Mouse (Mus musculus) neural tube, embryonic 12.5 days (tissue): ENCODE measurements around the gene Dbf4. TPM values are rescaled to one million over a fixed set of nuclear protein-coding genes. Genes with fewer than 3 reads are reported as not detected.

ENCODE experiments used
- ATAC-seq: fragments of 200-750 bp; cut with Nextera tagmentation; 2 replicates; pipeline ENCODE4 v1.8.0; 2017; ENCODE audit warnings: low read depth, mild to moderate bottlenecking, moderate TSS enrichment, moderate library complexity; ENCODE audit not compliant: low FRiP score
- H3K27ac ChIP-seq: fragments of 300-500 bp; sonication (generic); 2 replicates; pipeline ENCODE4 v1.5.1; 2016
- H3K27me3 ChIP-seq: fragments of 300-500 bp; sonication (generic); replicated peaks from 2 replicates; pipeline ENCODE4 v1.6.1; 2016; ENCODE audit warnings: mild to moderate bottlenecking
- H3K36me3 ChIP-seq: fragments of 300-500 bp; sonication (generic); 2 replicates; pipeline ENCODE4 v1.6.1; 2016; ENCODE audit warnings: mild to moderate bottlenecking
- H3K4me1 ChIP-seq: fragments of 300-500 bp; sonication (generic); 2 replicates; pipeline ENCODE4 v1.6.1; 2016
- H3K4me2 ChIP-seq: fragments of 300-500 bp; sonication (generic); replicated peaks from 2 replicates; pipeline ENCODE4 v1.6.1; 2016; ENCODE audit warnings: mild to moderate bottlenecking
- H3K4me3 ChIP-seq: fragments of 300-500 bp; sonication (generic); 2 replicates; pipeline ENCODE4 v1.5.1; 2016
- H3K9ac ChIP-seq: fragments of 300-500 bp; sonication (generic); 2 replicates; pipeline ENCODE4 v1.6.1; 2016; ENCODE audit warnings: mild to moderate bottlenecking
- H3K9me3 ChIP-seq: fragments of 300-500 bp; sonication (generic); 2 replicates; pipeline ENCODE4 v1.6.1; 2016; ENCODE audit warnings: mild to moderate bottlenecking
- WGBS: fragments of 180-500 bp; shearing (Covaris S2); methylation state at CpG from one replicate; pipeline ENCODE4 v1.1.7; 2016; 5-methylcytosine and 5-hydroxymethylcytosine counted together
- polyA plus RNA-seq: library from polyadenylated mRNA; unstranded; fragments of >200 nt; fragmentation: Nextera tagmentation; extraction: Ambion mirVana; gene quantifications from 2 replicates; pipeline ENCODE4 v1.2.1, GENCODE M21; 2016

Dbf4 gene
- polyA plus RNA-seq, result 42.0 and 43.5 TPM in 2 replicates

- WGBS, result under 1% methylated on average over 93 of the region's 93 CpGs
- ATAC-seq, result peak; percentile 98
Measured at GRCm38 (mm10) chr5:8422157-8422931, at the start of gene Dbf4, which contains the start of gene Slc25a40. Gene Dbf4 (minus strand): TSS chr5:8422716. Gene Slc25a40 (plus strand): TSS chr5:8422850.

GRCm38 (mm10) chr5:8456561-8456960 lies 34.0 kb upstream of the Dbf4 start:
- no peak overlapping the region for H3K4me3 ChIP-seq
- no peaks in the 10 kb centered on the region for H3K4me1 ChIP-seq
- H3K27me3 ChIP-seq, result no peaks in the 10 kb centered on the region
- H3K9ac ChIP-seq, result no peak overlapping the region
- no peak overlapping the region for H3K4me2 ChIP-seq
- peaks cover 7% of the 10 kb centered on the region; the same call in 1 of the 2 replicates for H3K36me3 ChIP-seq
- H3K27ac ChIP-seq, result no peak overlapping the region
- no peaks in the 10 kb centered on the region for H3K9me3 ChIP-seq
- WGBS, result 93% methylated on average over 5 of the region's 5 CpGs
- ATAC-seq, result no peak

More at GRCm38 (mm10) chr5:8422157-8422931, at the start of gene Dbf4, which contains the start of gene Slc25a40:
- Histone ChIP-seq H3K4me2 (peak within 1 kb of the TSS; percentile 64), H3K9ac (peak within 1 kb of the TSS; percentile 79), H3K27me3 (no peaks in the 10 kb centered on the region), H3K27ac (peak within 1 kb of the TSS; percentile 44), H3K9me3 (no peaks in the 10 kb centered on the region), H3K4me3 (peak within 1 kb of the TSS; percentile 77), H3K4me1 (peaks cover 6% of the 10 kb centered on the region; the same call in 1 of the 2 replicates), H3K36me3 (peaks cover 10% of the 10 kb centered on the region)

GRCm38 (mm10) chr5:8455565-8455964 lies 33.0 kb upstream of the Dbf4 start:
- Histone ChIP-seq H3K27me3 (no peaks in the 10 kb centered on the region), H3K9ac (no peak overlapping the region), H3K4me2 (no peak overlapping the region), H3K9me3 (no peaks in the 10 kb centered on the region), H3K4me3 (no peak overlapping the region), H3K4me1 (no peaks in the 10 kb centered on the region), H3K36me3 (peaks cover 7% of the 10 kb centered on the region; the same call in 1 of the 2 replicates), H3K27ac (no peak overlapping the region)
- ATAC-seq, result no peak

- Histone ChIP-seq H3K27me3 (no peaks in the 10 kb centered on the region), H3K36me3 (no peaks in the 10 kb centered on the region), H3K4me1 (no peaks in the 10 kb centered on the region), H3K4me2 (no peak overlapping the region), H3K9ac (no peak overlapping the region), H3K27ac (no peak overlapping the region), H3K4me3 (no peak overlapping the region), H3K9me3 (no peaks in the 10 kb centered on the region)
- ATAC-seq, result no peak
- 80% methylated on average over 2 of the region's 2 CpGs for WGBS
Measured at GRCm38 (mm10) chr5:8439095-8439494, 16.6 kb upstream of the Dbf4 start.

- H3K9ac ChIP-seq, result no peak overlapping the region
- no peak overlapping the region for H3K4me3 ChIP-seq
- H3K27me3 ChIP-seq, result no peaks in the 10 kb centered on the region
- no peak overlapping the region for H3K27ac ChIP-seq
- no peaks in the 10 kb centered on the region for H3K4me1 ChIP-seq
- H3K9me3 ChIP-seq, result no peaks in the 10 kb centered on the region
- no peak for ATAC-seq
- no peak overlapping the region for H3K4me2 ChIP-seq
- 92% methylated on average over 5 of the region's 5 CpGs for WGBS
- no peaks in the 10 kb centered on the region for H3K36me3 ChIP-seq
Measured at GRCm38 (mm10) chr5:8437481-8438156, 15.1 kb upstream of the Dbf4 start.

- no peaks in the 10 kb centered on the region for H3K27me3 ChIP-seq
- H3K9ac ChIP-seq, result no peak overlapping the region
- no peak overlapping the region for H3K4me2 ChIP-seq
Measured at GRCm38 (mm10) chr5:8425899-8426298, 3.4 kb upstream of the Dbf4 start.

GRCm38 (mm10) chr5:8424116-8424515 lies 1.6 kb upstream of the Dbf4 start:
- 0 out of 2 replicates have a peak, but pooled peaks cover 2% of the 10 kb centered on the region for H3K36me3 ChIP-seq
- H3K9ac ChIP-seq, result no peak overlapping the region
- H3K4me3 ChIP-seq, result no peak overlapping the region
- WGBS, result 8% methylated on average over 7 of the region's 7 CpGs
- ATAC-seq, result no peak
- H3K9me3 ChIP-seq, result no peaks in the 10 kb centered on the region
- H3K4me2 ChIP-seq, result peak overlapping the region; percentile 64
- peaks cover 6% of the 10 kb centered on the region; the same call in 1 of the 2 replicates for H3K4me1 ChIP-seq
- H3K27ac ChIP-seq, result no peak overlapping the region
- H3K27me3 ChIP-seq, result no peaks in the 10 kb centered on the region

More at GRCm38 (mm10) chr5:8425899-8426298, 3.4 kb upstream of the Dbf4 start:
- no peak for ATAC-seq
- WGBS, result 86% methylated on average over 5 of the region's 5 CpGs
- Histone ChIP-seq H3K4me1 (peaks cover 6% of the 10 kb centered on the region; the same call in 1 of the 2 replicates), H3K27ac (no peak overlapping the region), H3K4me3 (no peak overlapping the region), H3K9me3 (no peaks in the 10 kb centered on the region), H3K36me3 (peaks cover 4% of the 10 kb centered on the region; the same call in 1 of the 2 replicates)

- H3K4me1 ChIP-seq, result peaks cover 6% of the 10 kb centered on the region; the same call in 1 of the 2 replicates
- 0 out of 2 replicates have a peak, but pooled peaks cover 2% of the 10 kb centered on the region for H3K36me3 ChIP-seq
- H3K9ac ChIP-seq, result peak overlapping the region; percentile 79
- ATAC-seq, result peak; percentile 11; the same call in 1 of the 2 replicates
- peak overlapping the region; percentile 64 for H3K4me2 ChIP-seq
- H3K27me3 ChIP-seq, result no peaks in the 10 kb centered on the region
- WGBS, result under 1% methylated on average over 40 of the region's 40 CpGs
- no peaks in the 10 kb centered on the region for H3K9me3 ChIP-seq
- peak overlapping the region; percentile 77 for H3K4me3 ChIP-seq
- no peak overlapping the region for H3K27ac ChIP-seq
Measured at GRCm38 (mm10) chr5:8422932-8423928, 714 bp upstream of the Dbf4 start.

GRCm38 (mm10) chr5:8421424-8421823 lies 1.1 kb downstream of the Dbf4 start:
- Histone ChIP-seq H3K4me3 (peak overlapping the region; percentile 77), H3K27ac (no peak overlapping the region), H3K4me1 (peaks cover 6% of the 10 kb centered on the region; the same call in 1 of the 2 replicates), H3K9ac (0 out of 2 replicates have a peak overlapping the region, but pooled peaks have one; percentile 79), H3K4me2 (peak overlapping the region; percentile 64), H3K27me3 (no peaks in the 10 kb centered on the region), H3K9me3 (no peaks in the 10 kb centered on the region), H3K36me3 (peaks cover 13% of the 10 kb centered on the region)
- WGBS, result 14% methylated on average over 3 of the region's 3 CpGs
- no peak for ATAC-seq

- ATAC-seq, result no peak
- WGBS, result 58% methylated on average over 1 of the region's 1 CpGs
- Histone ChIP-seq H3K36me3 (peaks cover 24% of the 10 kb centered on the region), H3K4me1 (peaks cover 3% of the 10 kb centered on the region; the same call in 1 of the 2 replicates), H3K4me2 (no peak overlapping the region), H3K4me3 (no peak overlapping the region), H3K27ac (no peak overlapping the region), H3K9me3 (no peaks in the 10 kb centered on the region), H3K9ac (no peak overlapping the region; the same call in 1 of the 2 replicates), H3K27me3 (no peaks in the 10 kb centered on the region)
Measured at GRCm38 (mm10) chr5:8417443-8417842, 5.1 kb downstream of the Dbf4 start.

GRCm38 (mm10) chr5:8416683-8417413 lies 5.7 kb downstream of the Dbf4 start:
- 91% methylated on average over 3 of the region's 3 CpGs for WGBS
- H3K9me3 ChIP-seq, result no peaks in the 10 kb centered on the region
- no peak for ATAC-seq

More at GRCm38 (mm10) chr5:8416683-8417413, 5.7 kb downstream of the Dbf4 start:
- Histone ChIP-seq H3K9ac (no peak overlapping the region), H3K4me3 (no peak overlapping the region), H3K36me3 (peaks cover 26% of the 10 kb centered on the region), H3K4me2 (no peak overlapping the region), H3K4me1 (peaks cover 3% of the 10 kb centered on the region; the same call in 1 of the 2 replicates), H3K27ac (no peak overlapping the region), H3K27me3 (no peaks in the 10 kb centered on the region)
